Mouse (Mus musculus) embryonic fibroblast, embryonic 13.5 days (primary cell): ENCODE data around the gene Zrsr1.

ENCODE experiments used
- CTCF ChIP-seq: IDR thresholded peaks from 2 replicates; pipeline ENCODE4 v1.5.1; 2011; ENCODE audit warnings: mild to moderate bottlenecking, control low read depth, low read length, moderate library complexity, borderline replicate concordance; ENCODE audit not compliant: insufficient read depth
- POLR2A ChIP-seq: IDR thresholded peaks from 2 replicates; pipeline ENCODE4 v1.6.1; 2011; ENCODE audit warnings: low read depth, mild to moderate bottlenecking, control low read depth, low read length, moderate library complexity

DNA sequence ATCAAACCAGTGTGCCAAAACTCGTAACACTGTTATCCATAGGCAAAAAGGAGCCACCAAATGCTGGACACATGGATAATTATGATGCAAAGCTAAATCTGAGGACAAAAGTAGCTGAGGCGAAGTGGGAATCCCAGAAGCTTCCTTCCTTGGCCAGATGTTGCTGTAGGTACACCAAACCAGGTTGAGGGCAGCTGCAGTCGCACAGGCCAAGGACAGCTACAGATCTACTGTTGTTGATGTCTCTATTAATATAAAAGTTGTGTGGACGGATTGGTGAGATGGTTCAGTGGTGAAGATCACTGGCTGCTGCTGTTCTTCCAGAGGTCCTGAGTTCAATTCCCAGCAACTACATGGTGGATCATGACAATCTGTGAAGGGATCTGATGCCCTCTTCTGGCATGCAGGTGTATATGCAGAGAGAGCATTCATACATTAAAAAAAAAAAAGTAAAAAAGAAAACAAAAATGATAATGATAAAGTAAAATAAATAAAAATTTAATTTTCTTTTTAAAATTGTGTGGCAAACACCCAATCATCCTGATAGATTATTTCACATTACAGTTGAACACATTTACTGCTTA lies 13.9 kb upstream of the Zrsr1 start:
- no peak for TF ChIP-seq POLR2A
- no peak for TF ChIP-seq CTCF
